Mouse (Mus musculus): ENCODE measurements around the gene A930018P22Rik.
A peak's percentile ranks its signal among the peaks of the same experiment; 100 is the strongest.
"Not testable (repeated sequence)": the region's sequence is repeated elsewhere in the genome, so short reads cannot be mapped to it uniquely, and the experiment has no call there.

A930018P22Rik gene

DNA sequence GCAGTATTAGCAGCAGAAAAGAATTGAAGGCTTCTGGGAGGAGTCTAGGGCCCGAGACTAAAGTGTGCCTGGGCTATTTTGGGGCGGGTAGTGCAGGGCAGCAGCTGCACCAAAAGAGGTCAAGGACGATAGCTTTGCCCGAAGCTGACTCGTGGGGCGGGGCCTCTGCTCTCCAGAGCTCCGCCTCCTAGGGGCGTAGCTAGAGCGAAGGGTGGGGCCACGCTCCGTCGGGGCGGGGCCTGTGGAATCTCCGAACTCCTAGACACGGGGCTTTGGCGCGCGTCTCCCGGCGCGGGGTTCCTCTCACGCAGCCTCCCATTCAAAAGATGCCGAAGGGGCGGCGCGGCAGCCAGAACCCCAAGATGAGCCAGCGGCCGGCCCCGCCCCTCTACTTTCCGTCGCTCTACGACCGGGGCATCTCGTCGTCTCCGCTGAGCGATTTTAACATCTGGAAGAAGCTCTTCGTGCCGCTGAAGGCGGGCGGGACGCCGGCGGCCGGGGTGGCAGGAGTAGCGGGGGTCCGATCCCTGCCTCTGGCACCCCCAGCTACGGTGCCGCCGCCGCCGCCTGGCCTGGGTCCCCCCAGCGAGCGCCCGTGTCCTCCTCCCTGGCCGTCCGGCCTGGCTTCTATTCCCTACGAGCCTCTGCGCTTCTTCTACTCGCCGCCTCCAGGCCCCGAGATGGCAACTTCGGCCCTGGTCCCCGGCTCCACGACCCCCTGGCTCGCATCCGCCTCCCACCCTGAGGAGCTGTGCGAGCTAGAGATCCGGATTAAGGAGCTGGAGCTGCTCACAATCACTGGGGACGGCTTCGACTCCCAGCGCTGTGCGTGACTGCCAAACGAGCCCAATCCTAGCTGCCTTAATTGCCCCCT, at the start of gene A930018P22Rik:
TSS of gene A930018P22Rik (plus strand) at position 265 of the 874 bp plus-strand sequence.
- ATAC-seq (ENCODE audit: insufficient number of reproducible peaks, low FRiP score, low TSS enrichment) = peak; percentile 86

DNA sequence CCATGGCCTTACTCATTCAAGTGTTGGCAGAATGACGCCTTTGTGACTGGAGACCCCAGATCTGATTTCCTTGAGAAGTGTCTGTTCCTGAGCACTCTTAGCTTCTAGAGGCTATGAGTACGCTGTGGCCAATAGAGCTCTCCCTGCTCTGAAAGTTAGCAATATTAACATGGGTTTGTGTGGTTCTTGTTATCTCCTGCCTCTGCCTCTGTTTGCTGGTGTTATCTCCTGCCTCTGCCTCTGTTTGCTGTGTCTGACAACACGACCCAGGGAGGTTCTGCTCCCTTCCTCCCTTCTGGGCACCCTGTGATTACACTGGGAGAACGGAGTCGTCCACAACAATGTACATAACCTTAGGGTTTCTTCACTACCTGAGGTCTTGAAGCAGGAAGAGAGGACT, 44.3 kb upstream of the A930018P22Rik start:
- not testable (repeated sequence) for ATAC-seq (ENCODE audit: insufficient number of reproducible peaks, low FRiP score, low TSS enrichment)

DNA sequence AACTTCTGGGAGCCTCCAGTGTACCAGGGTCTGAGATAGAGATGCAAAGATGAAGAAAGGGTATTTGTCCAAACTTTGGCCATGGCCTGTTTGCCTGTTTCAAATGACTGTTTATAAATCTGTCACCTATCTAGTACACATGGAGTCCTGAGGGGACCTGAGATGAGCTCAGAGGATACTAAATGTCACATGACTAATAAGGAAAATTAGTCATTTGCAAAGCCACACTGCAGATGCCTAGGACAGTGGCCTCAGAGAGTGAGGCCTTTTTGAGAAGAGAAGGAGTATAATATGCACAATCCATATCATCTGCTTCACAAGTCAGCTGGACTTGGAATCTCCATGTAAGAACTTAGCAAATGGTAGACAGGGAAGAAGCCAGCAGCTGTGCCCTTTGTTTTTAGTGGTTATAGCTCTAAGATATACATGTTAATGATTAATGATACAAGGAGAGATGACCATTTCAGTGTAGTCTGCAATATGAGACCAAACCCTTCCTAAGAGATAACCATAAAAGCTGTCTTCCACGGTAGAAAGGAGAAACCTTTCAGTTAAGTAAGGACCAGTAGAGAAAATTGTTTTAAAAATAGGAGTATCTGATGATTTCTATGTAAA, 41.0 kb upstream of the A930018P22Rik start:
- ATAC-seq (ENCODE audit: insufficient number of reproducible peaks, low FRiP score, low TSS enrichment) = not testable (repeated sequence)

DNA sequence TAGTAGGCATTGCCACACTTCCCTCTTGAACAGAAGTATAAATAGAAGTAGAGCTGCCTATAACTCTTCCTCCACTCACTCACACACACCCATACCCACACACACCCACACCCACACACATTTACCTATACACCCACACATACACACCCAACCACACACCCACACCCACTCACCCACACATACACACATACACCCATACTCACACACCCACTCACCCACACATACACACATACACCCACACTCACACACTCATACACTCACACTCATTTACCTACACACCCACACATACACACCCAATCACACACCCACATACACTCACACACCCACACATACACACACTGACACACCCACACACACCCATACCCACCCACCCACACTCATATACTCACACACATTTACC, 40.1 kb upstream of the A930018P22Rik start:
- ATAC-seq (ENCODE audit: insufficient number of reproducible peaks, low FRiP score, low TSS enrichment) = no peak

DNA sequence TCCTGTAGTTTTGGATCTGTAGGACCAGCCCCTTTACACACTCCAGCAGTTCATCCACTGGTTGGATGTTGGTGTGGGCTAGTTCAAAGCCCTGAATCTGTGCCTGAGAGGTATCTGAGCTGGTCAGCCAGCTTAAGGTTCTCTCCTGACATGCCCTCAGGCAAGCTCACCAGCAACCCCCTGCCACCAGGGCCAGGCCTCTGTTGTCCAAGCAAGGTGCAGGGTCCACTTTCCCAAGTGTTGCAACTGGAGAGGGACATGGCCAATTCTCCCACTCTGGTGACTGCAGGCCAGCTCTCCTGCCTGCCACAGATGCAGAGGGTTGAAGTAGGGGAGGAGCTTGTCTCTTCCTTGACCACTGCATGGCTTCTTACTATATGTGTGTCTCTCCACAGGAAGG, 38.5 kb upstream of the A930018P22Rik start:
- ATAC-seq (ENCODE audit: insufficient number of reproducible peaks, low FRiP score, low TSS enrichment) = not testable (repeated sequence)

DNA sequence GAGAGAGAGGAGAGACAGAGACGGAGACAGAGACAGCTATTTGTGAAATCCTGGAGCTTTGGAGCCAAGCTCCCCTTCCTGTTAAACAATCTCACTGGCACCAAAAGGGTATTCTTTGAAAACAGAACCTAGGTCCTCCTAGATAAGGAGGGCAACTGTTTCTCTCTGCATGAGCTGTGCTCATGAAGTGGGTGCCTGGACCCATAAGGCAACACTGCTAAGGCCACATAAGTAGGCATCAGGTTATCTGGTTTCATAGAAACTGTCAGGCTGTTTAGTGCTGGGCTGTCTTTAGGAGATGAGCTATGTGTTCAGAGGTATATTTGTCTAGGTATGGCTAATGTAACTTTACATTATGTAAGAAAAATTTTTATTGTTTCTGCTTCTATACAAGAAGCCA, 35.0 kb upstream of the A930018P22Rik start:
- ATAC-seq (ENCODE audit: insufficient number of reproducible peaks, low FRiP score, low TSS enrichment) = not testable (repeated sequence)

DNA sequence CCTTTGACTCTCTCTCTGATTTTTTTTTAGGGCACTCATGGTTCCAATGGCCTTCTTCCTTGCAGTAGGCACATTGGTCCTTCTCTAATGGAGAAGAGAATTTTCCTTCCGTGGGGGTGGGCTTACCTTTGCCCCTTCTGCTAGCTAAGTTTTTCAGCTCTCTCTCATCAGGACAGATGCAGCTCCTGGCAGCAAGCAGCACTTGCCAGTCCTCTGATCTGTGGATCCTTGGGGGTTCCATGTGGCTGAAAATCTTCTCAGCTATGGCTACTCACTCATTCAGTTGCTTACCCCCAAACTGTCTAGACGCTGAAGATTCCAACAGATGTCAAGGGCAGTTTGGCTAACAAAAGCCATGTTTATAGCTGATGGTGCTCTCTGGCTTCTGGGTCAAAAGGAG, 29.3 kb upstream of the A930018P22Rik start:
- no peak for ATAC-seq (ENCODE audit: insufficient number of reproducible peaks, low FRiP score, low TSS enrichment)

DNA sequence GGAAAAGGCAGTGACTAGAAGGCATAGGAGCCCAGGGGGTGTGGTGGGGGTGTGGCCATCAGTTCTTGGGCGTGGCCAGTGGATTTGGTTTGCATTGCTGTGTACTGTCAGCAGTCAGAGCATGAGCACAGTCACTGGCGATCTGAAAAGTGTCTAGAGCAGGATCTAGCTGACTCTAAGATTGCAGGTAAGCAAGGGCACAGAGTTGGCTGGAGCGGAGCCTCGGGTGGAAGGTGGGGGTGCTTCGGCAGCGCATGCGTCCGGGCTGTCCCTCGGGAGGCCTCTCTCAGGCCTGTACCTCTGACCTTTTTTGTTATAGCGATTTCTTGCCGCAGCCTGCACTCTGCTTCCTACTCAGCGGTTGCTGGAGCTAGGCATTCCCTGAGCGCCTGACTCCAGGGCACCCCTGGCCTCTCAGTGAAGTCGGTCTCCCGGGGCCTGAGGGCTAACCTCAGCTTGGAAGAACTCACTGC, 26.8 kb upstream of the A930018P22Rik start, which contains the start of gene Cd59a:
TSS of gene Cd59a (plus strand) at position 61 of the 473 bp plus-strand sequence.
- peak; percentile 87 for ATAC-seq (ENCODE audit: insufficient number of reproducible peaks, low FRiP score, low TSS enrichment)

DNA sequence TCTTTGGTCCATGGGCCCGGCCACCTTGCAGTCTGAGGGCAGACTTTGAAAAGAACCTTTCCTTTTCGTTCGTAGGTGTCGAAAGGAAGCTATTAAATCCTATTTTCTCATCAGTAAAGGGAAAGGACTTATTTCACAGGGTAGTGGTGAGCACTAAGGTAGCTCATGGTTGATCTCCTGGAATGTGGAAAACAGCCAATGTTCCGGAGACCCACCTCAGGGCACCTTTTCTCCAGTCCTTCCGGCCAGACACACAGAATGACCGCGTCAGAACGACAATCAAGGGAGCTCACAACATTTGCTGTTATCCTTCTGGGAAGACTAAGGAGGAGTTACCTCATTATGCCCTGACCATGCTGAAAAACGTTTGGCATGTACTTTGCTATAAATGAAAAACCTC, 26.3 kb upstream of the A930018P22Rik start:
- no peak for ATAC-seq (ENCODE audit: insufficient number of reproducible peaks, low FRiP score, low TSS enrichment)

DNA sequence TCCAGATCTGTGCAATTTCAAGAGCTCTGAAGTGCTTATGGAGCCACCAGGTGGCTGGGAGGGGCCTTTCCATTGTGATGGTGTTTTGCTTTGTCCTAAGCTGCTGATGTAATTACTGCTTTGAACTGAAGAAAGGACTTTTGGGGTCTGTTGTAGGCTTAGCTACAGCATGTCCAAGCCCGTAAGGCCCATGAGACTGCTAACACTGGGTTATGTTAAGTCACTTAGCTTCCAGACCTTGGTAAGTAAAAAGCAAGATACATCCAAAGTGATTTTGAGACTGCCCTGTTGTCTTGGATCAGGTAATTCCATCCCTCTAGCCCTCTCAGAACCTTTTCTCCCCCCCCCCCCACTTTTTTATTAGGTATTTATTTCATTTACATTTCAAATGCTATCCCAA, 25.8 kb upstream of the A930018P22Rik start:
- not testable (repeated sequence) for ATAC-seq (ENCODE audit: insufficient number of reproducible peaks, low FRiP score, low TSS enrichment)

DNA sequence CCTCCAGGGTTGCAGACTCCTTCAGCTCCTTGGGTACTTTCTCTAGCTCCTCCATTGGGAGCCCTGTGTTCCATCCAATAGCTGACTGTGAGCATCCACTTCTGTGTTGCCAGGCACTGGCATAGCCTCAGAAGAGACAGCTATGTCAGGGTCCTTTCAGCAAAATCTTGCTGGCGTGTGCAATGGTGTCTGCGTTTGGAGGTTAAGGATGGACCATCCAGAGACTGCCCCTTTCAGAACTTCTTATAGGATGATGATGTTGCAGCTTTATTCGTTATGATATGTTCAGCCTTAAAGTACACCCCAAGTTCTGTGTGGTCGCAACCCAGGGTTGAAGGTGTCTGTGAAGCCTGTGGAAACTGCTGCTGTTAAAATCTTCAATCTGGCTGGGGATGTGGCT, 25.2 kb upstream of the A930018P22Rik start:
- ATAC-seq (ENCODE audit: insufficient number of reproducible peaks, low FRiP score, low TSS enrichment) = not testable (repeated sequence)

DNA sequence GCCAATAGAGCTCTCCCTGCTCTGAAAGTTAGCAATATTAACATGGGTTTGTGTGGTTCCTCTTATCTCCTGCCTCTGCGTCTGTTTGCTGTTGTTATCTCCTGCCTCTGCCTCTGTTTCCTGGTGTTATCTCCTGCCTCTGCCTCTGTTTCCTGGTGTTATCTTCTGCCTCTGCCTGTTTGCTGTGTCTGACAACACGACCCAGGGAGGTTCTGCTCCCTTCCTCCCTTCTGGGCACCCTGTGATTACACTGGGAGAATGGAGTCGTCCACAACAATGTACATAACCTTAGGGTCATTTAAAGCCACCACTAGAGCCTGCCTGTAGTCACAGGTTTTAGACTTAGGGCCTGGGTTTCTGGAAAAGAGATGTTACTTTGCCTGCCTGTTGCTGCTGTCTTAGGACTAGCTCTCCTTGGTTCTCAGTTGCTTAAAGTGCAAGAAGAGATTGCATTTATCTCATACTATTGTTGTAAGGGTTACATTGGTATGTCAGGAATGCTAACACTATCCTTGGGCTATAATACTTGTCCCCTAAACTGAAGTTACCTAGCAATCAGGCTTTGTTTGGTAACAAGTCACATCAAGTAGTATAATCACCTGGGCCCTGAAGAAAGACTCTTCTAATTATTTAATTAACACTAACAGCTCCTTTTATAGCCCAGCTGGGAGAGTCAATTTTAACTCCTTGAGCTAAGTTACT, 23.9 kb upstream of the A930018P22Rik start:
- no peak for ATAC-seq (ENCODE audit: insufficient number of reproducible peaks, low FRiP score, low TSS enrichment)

DNA sequence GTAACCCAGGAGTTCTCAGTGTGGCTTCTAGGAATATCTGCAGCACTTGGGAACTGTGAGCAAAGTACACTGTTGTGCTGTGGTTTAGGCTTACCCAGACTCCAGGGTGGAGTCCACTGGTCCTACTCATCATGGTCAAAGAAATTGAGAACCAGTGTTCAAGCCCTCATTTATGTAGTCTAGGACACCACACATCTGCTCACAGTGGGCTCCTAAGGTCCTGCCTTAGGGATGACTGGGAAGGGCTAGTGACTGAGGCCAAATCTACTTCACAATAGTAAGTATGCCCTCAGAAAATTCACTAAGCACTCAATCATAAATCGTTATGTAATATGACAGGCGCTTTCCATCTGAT, 23.4 kb upstream of the A930018P22Rik start:
- no peak for ATAC-seq (ENCODE audit: insufficient number of reproducible peaks, low FRiP score, low TSS enrichment)

DNA sequence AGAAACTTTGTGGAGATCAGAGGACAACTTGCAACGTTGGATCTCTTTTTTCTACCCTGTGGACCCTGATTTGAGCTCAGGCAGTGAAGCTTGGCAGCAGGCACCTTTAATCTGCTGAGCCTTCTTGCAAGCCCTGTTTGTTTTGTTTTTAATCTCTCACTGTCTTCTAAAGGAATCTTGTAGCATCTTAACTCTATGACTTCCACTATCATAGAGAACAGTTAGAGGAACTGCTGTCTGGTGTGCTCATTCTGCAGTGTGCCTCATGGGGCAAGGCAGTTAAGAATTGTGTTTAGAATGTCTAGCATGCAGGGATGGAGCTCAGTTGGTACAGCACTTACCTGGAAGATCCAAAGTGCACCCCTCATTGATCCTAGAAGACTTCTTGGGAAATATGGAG, 22.6 kb upstream of the A930018P22Rik start:
- ATAC-seq (ENCODE audit: insufficient number of reproducible peaks, low FRiP score, low TSS enrichment) = no peak

DNA sequence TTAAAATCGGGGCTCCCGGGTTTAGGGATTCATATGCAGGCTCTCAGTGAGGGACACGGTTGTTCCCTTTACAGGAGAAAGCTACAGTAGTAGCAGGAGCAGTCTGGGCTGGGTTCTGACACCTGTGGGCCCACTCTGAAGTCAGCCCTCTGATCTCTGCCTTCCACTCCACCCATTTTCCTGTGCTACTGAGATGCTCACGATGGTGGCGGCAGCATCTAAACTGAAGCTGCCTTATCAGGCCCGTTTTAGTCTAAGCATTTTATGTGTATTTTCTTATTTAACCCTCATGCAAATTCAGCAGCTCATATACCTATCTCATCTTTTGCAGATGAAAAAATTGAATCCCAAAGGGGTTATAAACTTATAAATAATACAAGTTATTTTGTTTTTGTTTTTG, 17.8 kb upstream of the A930018P22Rik start:
- no peak for ATAC-seq (ENCODE audit: insufficient number of reproducible peaks, low FRiP score, low TSS enrichment)

DNA sequence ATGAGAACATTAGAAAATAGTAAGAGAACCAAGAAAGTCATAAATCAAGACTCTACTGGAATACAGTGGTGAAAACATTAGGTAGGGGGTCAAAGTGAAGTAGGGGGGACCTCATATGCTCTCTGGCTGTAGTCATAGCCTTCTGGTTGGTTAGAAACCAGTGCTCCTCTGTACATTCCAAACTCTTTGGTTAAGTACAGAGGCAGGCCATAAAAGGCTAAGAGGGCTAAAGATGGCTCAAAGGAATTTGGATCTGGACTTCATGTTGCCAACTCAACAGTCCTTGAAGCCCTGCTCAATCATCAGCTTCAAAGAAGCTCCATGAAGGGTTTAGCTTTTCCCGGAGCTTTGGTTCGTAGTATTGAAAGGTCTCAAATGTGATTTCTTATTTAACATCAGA, 13.5 kb upstream of the A930018P22Rik start:
- ATAC-seq (ENCODE audit: insufficient number of reproducible peaks, low FRiP score, low TSS enrichment) = not testable (repeated sequence)

DNA sequence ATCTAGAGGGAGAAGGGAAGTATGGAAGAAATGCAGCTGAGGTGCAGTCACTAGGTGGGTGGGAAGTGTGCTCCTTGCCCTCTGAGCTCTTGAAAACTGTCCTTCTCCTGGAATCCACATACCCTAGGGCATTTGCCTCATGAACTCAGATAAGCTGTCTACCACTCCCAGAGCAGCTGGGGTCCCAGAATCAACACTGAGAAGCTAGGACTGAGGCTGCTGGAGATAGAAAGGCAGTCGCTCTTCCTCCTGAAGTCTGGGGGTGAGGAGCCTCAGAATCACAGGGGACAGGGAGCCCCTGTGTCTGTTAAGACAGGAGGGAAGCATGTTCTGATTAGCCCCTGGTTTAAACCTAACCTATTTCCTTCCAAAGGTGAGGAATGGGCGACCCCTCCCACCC, 13.0 kb upstream of the A930018P22Rik start:
- no peak for ATAC-seq (ENCODE audit: insufficient number of reproducible peaks, low FRiP score, low TSS enrichment)

DNA sequence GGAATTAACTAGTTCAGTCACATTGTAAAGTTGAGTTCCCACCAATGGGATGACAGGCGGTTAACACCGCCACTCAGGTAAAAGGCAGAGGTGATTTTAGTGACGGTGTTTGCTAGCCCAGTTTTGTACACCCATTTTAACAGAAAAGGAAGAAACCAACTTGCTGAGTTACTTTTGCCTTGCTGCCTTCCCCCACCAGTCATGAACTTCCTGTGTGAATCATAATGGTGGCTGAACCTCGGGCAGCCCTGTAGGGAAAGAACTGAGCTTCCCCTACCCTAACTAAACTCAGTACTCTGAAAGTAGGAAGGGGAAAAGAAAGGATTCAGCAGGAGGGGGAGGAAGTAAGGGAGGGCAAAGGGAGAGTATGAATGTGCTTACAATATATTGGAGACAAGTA, 12.5 kb upstream of the A930018P22Rik start:
- ATAC-seq (ENCODE audit: insufficient number of reproducible peaks, low FRiP score, low TSS enrichment) = no peak

DNA sequence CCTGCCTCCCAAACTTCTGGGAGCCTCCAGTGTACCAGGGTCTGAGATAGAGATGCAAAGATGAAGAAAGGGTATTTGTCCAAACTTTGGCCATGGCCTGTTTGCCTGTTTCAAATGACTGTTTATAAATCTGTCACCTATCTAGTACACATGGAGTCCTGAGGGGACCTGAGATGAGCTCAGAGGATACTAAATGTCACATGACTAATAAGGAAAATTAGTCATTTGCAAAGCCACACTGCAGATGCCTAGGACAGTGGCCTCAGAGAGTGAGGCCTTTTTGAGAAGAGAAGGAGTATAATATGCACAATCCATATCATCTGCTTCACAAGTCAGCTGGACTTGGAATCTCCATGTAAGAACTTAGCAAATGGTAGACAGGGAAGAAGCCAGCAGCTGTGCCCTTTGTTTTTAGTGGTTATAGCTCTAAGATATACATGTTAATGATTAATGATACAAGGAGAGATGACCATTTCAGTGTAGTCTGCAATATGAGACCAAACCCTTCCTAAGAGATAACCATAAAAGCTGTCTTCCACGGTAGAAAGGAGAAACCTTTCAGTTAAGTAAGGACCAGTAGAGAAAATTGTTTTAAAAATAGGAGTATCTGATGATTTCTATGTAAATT, 11.3 kb upstream of the A930018P22Rik start:
- not testable (repeated sequence) for ATAC-seq (ENCODE audit: insufficient number of reproducible peaks, low FRiP score, low TSS enrichment)

DNA sequence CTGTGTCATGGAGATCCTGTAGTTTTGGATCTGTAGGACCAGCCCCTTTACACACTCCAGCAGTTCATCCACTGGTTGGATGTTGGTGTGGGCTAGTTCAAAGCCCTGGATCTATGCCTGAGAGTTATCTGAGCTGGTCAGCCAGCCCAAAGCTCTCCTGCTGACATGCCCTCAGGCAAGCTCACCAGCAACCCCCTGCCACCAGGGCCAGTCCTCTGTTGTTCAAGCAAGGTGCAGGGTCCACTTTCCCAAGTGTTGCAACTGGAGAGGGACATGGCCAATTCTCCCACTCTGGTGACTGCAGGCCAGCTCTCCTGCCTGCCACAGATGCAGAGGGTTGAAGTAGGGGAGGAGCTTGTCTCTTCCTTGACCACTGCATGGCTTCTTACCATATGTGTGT, 9.0 kb upstream of the A930018P22Rik start:
- ATAC-seq (ENCODE audit: insufficient number of reproducible peaks, low FRiP score, low TSS enrichment) = not testable (repeated sequence)

DNA sequence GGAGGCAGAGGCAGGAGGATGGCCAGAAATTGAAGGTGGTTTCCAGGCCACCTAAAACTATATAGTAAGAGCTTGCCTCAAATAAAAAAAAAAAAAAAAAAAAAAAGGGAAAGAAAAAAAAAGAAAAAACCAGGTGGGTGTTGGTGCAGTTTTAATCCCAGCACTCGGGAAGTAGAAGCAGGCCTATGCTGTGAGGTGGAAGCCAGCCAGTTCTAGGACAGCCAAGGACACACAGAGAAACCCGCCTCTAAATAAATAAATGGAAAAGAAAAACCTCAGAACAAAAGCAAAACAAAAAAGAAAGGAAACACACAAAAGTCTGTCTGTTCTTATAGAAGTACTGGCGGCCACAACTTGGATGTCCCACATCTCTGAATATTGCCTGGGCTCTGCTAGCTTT, 7.7 kb upstream of the A930018P22Rik start:
- ATAC-seq (ENCODE audit: insufficient number of reproducible peaks, low FRiP score, low TSS enrichment) = no peak
